Mouse (Mus musculus): ENCODE measurements around the gene Cdkn1c.
A peak's percentile ranks its signal among the peaks of the same experiment; 100 is the strongest.

DNA sequence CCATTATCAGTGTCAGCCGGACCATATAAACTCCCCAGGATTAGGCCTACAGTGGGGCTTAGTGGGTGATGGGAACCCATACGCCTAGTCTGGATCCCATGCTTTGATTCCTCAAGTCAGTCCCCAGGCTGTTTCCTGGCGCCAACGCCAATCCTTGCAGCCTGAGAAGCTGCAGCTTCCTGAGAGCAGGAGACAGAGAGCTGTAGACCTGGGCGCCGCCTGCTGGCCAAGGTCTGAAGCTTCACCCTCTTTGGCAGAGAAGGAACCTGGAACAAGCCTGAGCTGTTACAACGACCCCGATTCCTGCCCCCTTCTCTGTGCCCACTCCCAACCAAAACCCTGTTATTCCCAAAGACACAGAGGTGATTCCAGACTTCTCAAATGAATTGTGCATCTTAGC, 9.1 kb upstream of the Cdkn1c start:
- peak; percentile 27; the same call in 1 of the 2 replicates for TF ChIP-seq MAX (IDR thresholded peaks at IDR 0.05; ENCODE audit: low read length)
- peak; percentile 87 for TF ChIP-seq SMC3 (IDR thresholded peaks at IDR 0.05; ENCODE audit: low read depth, low read length)

Data from MEL (cell line).